25 mouse cellular contexts compared by ENCODE assay signal in genomic region chr10:21218431-21218830, GRCm38 (mm10). TPM values are rescaled to one million over a fixed set of nuclear protein-coding genes. Genes with fewer than 3 reads are reported as not detected.
DNase-seq lines count a peak whose midpoint lies in the region; ATAC-seq and TF ChIP-seq lines count a peak whose summit lies in the region.
"Had no signal": no experiment of that assay in that cellular context is flagged by ENCODE, and none has a peak within 500 bp of the region (broad histone marks: within the 10 kb centered on the region; RNA-seq: fewer than 3 reads in every experiment).

No protein-coding gene starts in this region.

- no peak for TF ChIP-seq POLR2A in bone marrow, adult 2 months (IDR thresholded peaks at IDR 0.05; ENCODE audit: borderline replicate concordance, control insufficient read depth, low read depth, low read length)

- no peaks in the 10 kb centered on the region for H3K36me3 ChIP-seq in midbrain, embryonic 15.5 days (replicated peaks)
- H3K36me3 ChIP-seq: embryonic facial prominence, embryonic 13.5 days; embryonic facial prominence, embryonic 15.5 days; forebrain, embryonic 10.5 days; forebrain, embryonic 12.5 days had no signal

- H3K27ac ChIP-seq in bone marrow, adult 2 months (ENCODE audit: control insufficient read depth, insufficient read depth, low read depth, low read length, poor library complexity): peak overlapping the region; percentile 10; the same call in 1 of the 2 replicates
- no peak overlapping the region for H3K27ac ChIP-seq in midbrain, embryonic 15.5 days
- H3K27ac ChIP-seq: embryonic facial prominence, embryonic 13.5 days; embryonic facial prominence, embryonic 15.5 days; forebrain, embryonic 10.5 days; forebrain, embryonic 12.5 days had no signal

- peak; percentile 21 for DNase-seq in thymus, postnatal 14 days
- DNase-seq in thymus, adult 18-20 months: no peak
- peak; percentile 16 for DNase-seq in R1 (ENCODE audit: low read depth, low spot score)
- DNase-seq in natural killer cell, adult 2 months (ENCODE audit: low spot score in 2 of 2): no peak
- DNase-seq: adrenal gland, adult 8-10 months; adrenal gland, postnatal 14 days; adrenal gland, postnatal 36 days; cerebellum, adult 11 months; cerebellum, adult 18-20 months; cerebellum, adult 8-10 months; cerebellum, adult 9-11 months; cerebellum, postnatal 14 days; cerebellum, postnatal 36 days; embryo, embryonic 11 days had no signal

- no peak for ATAC-seq in midbrain, embryonic 15.5 days (replicated peaks)
- ATAC-seq: activated CD4-positive, CD25-positive, alpha-beta regulatory T cell, adult 4 months; forebrain, embryonic 14.5 days; forebrain, embryonic 16.5 days; Patski had no signal

- no peak overlapping the region for H3K4me3 ChIP-seq in bone marrow, adult 2 months (replicated peaks; ENCODE audit: control insufficient read depth, low read depth, low read length)
- H3K4me3 ChIP-seq in midbrain, embryonic 15.5 days: no peak overlapping the region
- H3K4me3 ChIP-seq: embryonic facial prominence, embryonic 13.5 days; embryonic facial prominence, embryonic 15.5 days; erythroblast, embryonic 14.5 days; forebrain, embryonic 10.5 days; forebrain, embryonic 12.5 days had no signal

- no peak for TF ChIP-seq CTCF in bone marrow, adult 2 months (IDR thresholded peaks at IDR 0.05; ENCODE audit: control insufficient read depth, insufficient read depth, low read length)

- WGBS in bone marrow, adult 2 months: 63% methylated on average over 5 of the region's 5 CpGs
- 88% methylated on average over 5 of the region's 5 CpGs for WGBS in midbrain, embryonic 15.5 days

- no peaks in the 10 kb centered on the region for H3K27me3 ChIP-seq in midbrain, embryonic 15.5 days (replicated peaks)
- H3K27me3 ChIP-seq: embryonic facial prominence, embryonic 13.5 days; embryonic facial prominence, embryonic 15.5 days; forebrain, embryonic 12.5 days; Patski had no signal

- no peaks in the 10 kb centered on the region for H3K4me1 ChIP-seq in bone marrow, adult 2 months (ENCODE audit: control insufficient read depth, insufficient read depth, low read length)
- H3K4me1 ChIP-seq in midbrain, embryonic 15.5 days: no peaks in the 10 kb centered on the region
- H3K4me1 ChIP-seq: embryonic facial prominence, embryonic 13.5 days; embryonic facial prominence, embryonic 15.5 days; forebrain, embryonic 10.5 days; forebrain, embryonic 12.5 days had no signal

- no peak overlapping the region for H3K4me2 ChIP-seq in midbrain, embryonic 15.5 days
- H3K4me2 ChIP-seq: embryonic facial prominence, embryonic 13.5 days; embryonic facial prominence, embryonic 15.5 days; forebrain, embryonic 12.5 days had no signal

- H3K9ac ChIP-seq in midbrain, embryonic 15.5 days: no peak overlapping the region
- H3K9ac ChIP-seq: embryonic facial prominence, embryonic 13.5 days; embryonic facial prominence, embryonic 15.5 days; forebrain, embryonic 12.5 days had no signal

- no peaks in the 10 kb centered on the region for H3K9me3 ChIP-seq in midbrain, embryonic 15.5 days
- H3K9me3 ChIP-seq: embryonic facial prominence, embryonic 13.5 days; embryonic facial prominence, embryonic 15.5 days; forebrain, embryonic 10.5 days; forebrain, embryonic 12.5 days had no signal

RNA-seq across cellular contexts. Expression of gene Myb, which starts 57.6 kb away (rescaled TPM):
- polyA plus RNA-seq in bone marrow, adult 2 months (2011; ENCODE audit: insufficient read depth, insufficient read length, low replicate concordance, missing spikeins): 47.4 and 85.5 TPM in 2 replicates
- 3.0 and 3.1 TPM in 2 replicates for polyA plus RNA-seq in midbrain, embryonic 15.5 days (2015; fragmentation: Nextera tagmentation; extraction: Ambion mirVana)

Comparison
In these comparisons a context has a peak if more than half of its experiments do, and no peak if none do; other contexts are left out.
1. DNase-seq: peak in thymus, postnatal 14 days (single experiment) and R1 (single experiment); none in thymus, adult 18-20 months (0 of 2) and natural killer cell, adult 2 months (0 of 2).
2. RNA of gene Myb, which starts 57.6 kb away (polyA plus RNA-seq): 47.4 to 85.5 TPM in bone marrow, adult 2 months; 3.0 to 3.1 TPM in midbrain, embryonic 15.5 days; every median in the first group is over 10 times any median in the second.